Mouse (Mus musculus) ES-E14 (cell line): Measurements from ENCODE around the gene Adss.

Source experiments
- HCFC1 ChIP-seq: IDR thresholded peaks from 2 replicates; pipeline ENCODE4 v1.6.1; 2012; ENCODE audit warnings: low read length, inconsistent platforms, borderline replicate concordance; ENCODE audit not compliant: insufficient read depth
- ZC3H11A ChIP-seq: IDR thresholded peaks from 2 replicates; pipeline ENCODE4 v1.6.1; 2012; ENCODE audit warnings: low read depth, mild to moderate bottlenecking, inconsistent platforms, low read length, borderline replicate concordance

DNA sequence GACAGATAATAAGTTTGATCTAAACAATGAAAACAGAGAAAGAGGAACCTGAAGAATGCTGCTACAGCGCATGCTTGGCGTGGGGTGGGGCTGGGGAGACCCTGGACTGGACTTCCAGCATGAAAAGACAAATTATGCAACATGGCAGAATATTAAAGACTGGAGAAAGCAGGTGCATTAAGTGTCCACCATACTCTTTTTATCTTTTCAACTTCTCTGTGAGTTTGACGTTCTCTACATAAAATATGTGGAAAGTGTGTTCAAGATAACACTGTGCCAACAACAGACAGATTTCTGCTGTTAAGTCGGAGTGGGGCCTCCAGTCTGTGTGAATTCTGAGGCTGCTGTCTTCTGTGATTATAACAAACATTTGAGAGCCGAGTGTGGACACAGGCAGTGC is 69.4 kb downstream of the Adss start:
- TF ChIP-seq HCFC1 (no peak), ZC3H11A (no peak)
